Mouse (Mus musculus) megakaryocyte, embryonic 14.5 days (primary cell): Measurements from ENCODE around the gene Slc5a3.

Experiments used
- FLI1 ChIP-seq: IDR thresholded peaks from 2 replicates; pipeline ENCODE4 v1.6.1; 2012; ENCODE audit warnings: low read length, inconsistent platforms, mixed read lengths
- GATA1 ChIP-seq: IDR thresholded peaks from 3 replicates; pipeline ENCODE4 v1.6.1; 2012; ENCODE audit warnings: mixed read lengths, low read length, inconsistent platforms, borderline replicate concordance

- TF ChIP-seq GATA1, result no peak
- TF ChIP-seq FLI1, result no peak
Observed at GRCm38 (mm10) chr16:92100111-92100510, 42.0 kb downstream of the Slc5a3 start.
